Mouse (Mus musculus) left cerebral cortex, postnatal 4 days (tissue): ENCODE measurements at regions not wholly inside any gene's neighbourhood (a gene's known extent, or its start where the extent isn't known, plus 50 kb on each side); places are given as distances from the start of the nearest gene placed in this dataset.

Experiments used
- DNase-seq: peaks from one replicate; pipeline ENCODE4 v3.0.0-alpha.2; 2022
- intact Hi-C: fragments of 180-260 bp; cut with DNase I; formaldehyde crosslinking; loops from one replicate; pipeline ENCODE4 v1.15.1; 2025

GRCm38 (mm10) chr13:115308586-115308985 is 206.8 kb upstream of the Itga1 start:
- intact Hi-C loops, result no loop called here
- no peak for DNase-seq

GRCm38 (mm10) chr13:115287371-115287770 is 185.6 kb upstream of the Itga1 start:
- no peak for DNase-seq
- intact Hi-C loops, result loop anchor here (2.0 to 10.0 kb wide), 2 partner anchors 1027 to 1425 kb away; no protein-coding TSS in a partner anchor

- no peak for DNase-seq
- intact Hi-C loops, result no loop called here
These were observed 164.4 kb upstream of the Itga1 start for GRCm38 (mm10) chr13:115266164-115266563.

GRCm38 (mm10) chr13:115257345-115257744 is 155.6 kb upstream of the Itga1 start:
- intact Hi-C loops, result no loop called here
- no peak for DNase-seq

- intact Hi-C loops, result no loop called here
- DNase-seq, result no peak
These were observed 150.8 kb upstream of the Itga1 start for GRCm38 (mm10) chr13:115252541-115252940.

GRCm38 (mm10) chr13:115231981-115232380 is 130.2 kb upstream of the Itga1 start:
- intact Hi-C loops, result loop anchor here (2.0 kb wide), 1 partner anchor 1477 kb away; no protein-coding TSS in a partner anchor

GRCm38 (mm10) chr13:115230494-115230893 is 128.7 kb upstream of the Itga1 start:
- intact Hi-C loops, result no loop called here
- peak; percentile 24 for DNase-seq

More at GRCm38 (mm10) chr13:115231981-115232380, 130.2 kb upstream of the Itga1 start:
- DNase-seq, result no peak

- intact Hi-C loops, result no loop called here
These were observed 125.1 kb upstream of the Itga1 start for GRCm38 (mm10) chr13:115226824-115227223.

GRCm38 (mm10) chr13:115219701-115220100 is 117.9 kb upstream of the Itga1 start:
- intact Hi-C loops, result loop anchor here (10.0 kb wide), 1 partner anchor 235 kb away; no protein-coding TSS in a partner anchor
- no peak for DNase-seq

More at GRCm38 (mm10) chr13:115226824-115227223, 125.1 kb upstream of the Itga1 start:
- no peak for DNase-seq

GRCm38 (mm10) chr13:115211285-115211684 is 109.5 kb upstream of the Itga1 start:
- no peak for DNase-seq
- intact Hi-C loops, result loop anchor here (10.0 kb wide), 1 partner anchor 226 kb away; no protein-coding TSS in a partner anchor

- DNase-seq, result no peak
- intact Hi-C loops, result loop anchor here (10.0 kb wide), 1 partner anchor 226 kb away; no protein-coding TSS in a partner anchor
These were observed 109.0 kb upstream of the Itga1 start for GRCm38 (mm10) chr13:115210643-115211208.

- intact Hi-C loops, result loop anchor here (10.0 kb wide), 1 partner anchor 225 kb away; no protein-coding TSS in a partner anchor
- DNase-seq, result no peak
These were observed 107.8 kb upstream of the Itga1 start for GRCm38 (mm10) chr13:115209402-115210192.

- no peak for DNase-seq
- intact Hi-C loops, result no loop called here
These were observed 105.0 kb upstream of the Itga1 start for GRCm38 (mm10) chr13:115206723-115207122.

- intact Hi-C loops, result no loop called here
- DNase-seq, result no peak
These were observed 97.4 kb upstream of the Itga1 start for GRCm38 (mm10) chr13:115199166-115199565.

- no peak for DNase-seq
- intact Hi-C loops, result no loop called here
These were observed 86.3 kb upstream of the Itga1 start for GRCm38 (mm10) chr13:115188066-115188465.

- no peak for DNase-seq
- intact Hi-C loops, result no loop called here
These were observed 85.6 kb upstream of the Itga1 start for GRCm38 (mm10) chr13:115187356-115187755.

- DNase-seq, result no peak
- intact Hi-C loops, result no loop called here
These were observed 80.6 kb upstream of the Itga1 start for GRCm38 (mm10) chr13:115182211-115182870.

GRCm38 (mm10) chr13:115178175-115178917 is 76.6 kb upstream of the Itga1 start:
- no peak for DNase-seq
- intact Hi-C loops, result no loop called here

GRCm38 (mm10) chr13:115171347-115172062 is 69.7 kb upstream of the Itga1 start:
- DNase-seq, result no peak
- intact Hi-C loops, result no loop called here

GRCm38 (mm10) chr13:115165981-115166380 is 64.2 kb upstream of the Itga1 start:
- DNase-seq, result no peak
- intact Hi-C loops, result no loop called here
